20 mouse cellular contexts compared by ENCODE assay signal in genomic region chr7:30540572-30540971, GRCm38 (mm10). TPM values are rescaled to one million over a fixed set of nuclear protein-coding genes. Genes with fewer than 3 reads are reported as not detected.
DNase-seq lines count a peak whose midpoint lies in the region; ATAC-seq and TF ChIP-seq lines count a peak whose summit lies in the region.
"Had no signal": no experiment of that assay in that cellular context is flagged by ENCODE, and none has a peak within 500 bp of the region (broad histone marks: within the 10 kb centered on the region; RNA-seq: fewer than 3 reads in every experiment).

No protein-coding gene starts in this region.

- no peak for TF ChIP-seq CTCF in liver, postnatal 0 days (IDR thresholded peaks at IDR 0.05; ENCODE audit: low read depth)

- no peak overlapping the region for H3K9ac ChIP-seq in liver, postnatal 0 days (replicated peaks)
- no peak overlapping the region for H3K9ac ChIP-seq in liver, embryonic 12.5 days
- no peak overlapping the region for H3K9ac ChIP-seq in ES-E14 (ENCODE audit: insufficient read depth, low read depth, low read length, poor library complexity, severe bottlenecking)
- no peak overlapping the region for H3K9ac ChIP-seq in forebrain, embryonic 13.5 days
- H3K9ac ChIP-seq: forebrain, embryonic 12.5 days; forebrain, postnatal 0 days; heart, embryonic 15.5 days had no signal

- H3K27ac ChIP-seq in liver, postnatal 0 days (ENCODE audit: low read depth), result no peak overlapping the region
- no peak overlapping the region for H3K27ac ChIP-seq in liver, embryonic 12.5 days
- H3K27ac ChIP-seq in ES-E14 (ENCODE audit: insufficient read depth, low read depth, low read length, poor library complexity, severe bottlenecking), result no peak overlapping the region
- H3K27ac ChIP-seq in forebrain, embryonic 13.5 days, result no peak overlapping the region
- H3K27ac ChIP-seq: forebrain, embryonic 12.5 days; gastrocnemius, adult 2 months; heart, embryonic 15.5 days had no signal

- no peaks in the 10 kb centered on the region for H3K9me3 ChIP-seq in liver, postnatal 0 days (ENCODE audit: low read length)
- H3K9me3 ChIP-seq in liver, embryonic 12.5 days (replicated peaks), result no peaks in the 10 kb centered on the region
- H3K9me3 ChIP-seq in ES-E14 (ENCODE audit: control insufficient read depth, insufficient read depth, low read depth, low read length), result no peaks in the 10 kb centered on the region
- no peaks in the 10 kb centered on the region for H3K9me3 ChIP-seq in forebrain, embryonic 13.5 days (replicated peaks)
- H3K9me3 ChIP-seq: forebrain, embryonic 12.5 days; heart, embryonic 15.5 days had no signal

- no peak overlapping the region for H3K4me2 ChIP-seq in liver, postnatal 0 days (ENCODE audit: low read depth, low read length)
- H3K4me2 ChIP-seq in liver, embryonic 12.5 days, result no peak overlapping the region
- H3K4me2 ChIP-seq in forebrain, embryonic 13.5 days, result no peak overlapping the region
- H3K4me2 ChIP-seq: forebrain, embryonic 12.5 days; heart, embryonic 15.5 days had no signal

- ATAC-seq in liver, postnatal 0 days, result no peak
- no peak for ATAC-seq in liver, embryonic 12.5 days
- no peak for ATAC-seq in forebrain, embryonic 13.5 days
- no peak for ATAC-seq in frontal cortex, adult (ENCODE audit: low TSS enrichment)
- ATAC-seq: CD4-positive, CD25-positive, alpha-beta regulatory T cell, adult 4 months; forebrain, postnatal 0 days; intestine, embryonic 16.5 days had no signal

- peaks cover 3% of the 10 kb centered on the region for H3K4me1 ChIP-seq in liver, postnatal 0 days (ENCODE audit: insufficient read depth)
- peaks cover 17% of the 10 kb centered on the region for H3K4me1 ChIP-seq in liver, embryonic 12.5 days
- H3K4me1 ChIP-seq in ES-E14 (ENCODE audit: control insufficient read depth in 2 of 2, insufficient read depth in 2 of 2, low read length in 2 of 2, poor library complexity in 1 of 2), result peaks cover 0 to 19% of the 10 kb centered on the region in 2 experiments; a peak in 2 of 4 replicates
- H3K4me1 ChIP-seq in forebrain, embryonic 13.5 days, result peaks cover 7% of the 10 kb centered on the region

- no peak overlapping the region for H3K4me3 ChIP-seq in liver, postnatal 0 days (ENCODE audit: low read depth, low read length)
- H3K4me3 ChIP-seq in liver, embryonic 12.5 days, result no peak overlapping the region
- H3K4me3 ChIP-seq in ES-E14 (ENCODE audit: insufficient read depth in 1 of 2, low read depth in 1 of 2, low read length in 2 of 2, poor library complexity in 1 of 2, severe bottlenecking in 1 of 2), result peak overlapping the region; percentile 19 to 30; a peak in 2 of 4 replicates
- no peak overlapping the region for H3K4me3 ChIP-seq in forebrain, embryonic 13.5 days
- H3K4me3 ChIP-seq: forebrain, embryonic 12.5 days; gastrocnemius, adult 2 months; heart, embryonic 15.5 days had no signal

- in situ Hi-C loops in ES-E14 (cut with MboI; ENCODE audit: low sequenced_read_pairs in 2 of 2, unreplicated experiment in 2 of 2), result no loop called here

- intact Hi-C loops in heart, postnatal 10 days (cut with DNase I), result no loop called here

- no peaks in the 10 kb centered on the region for H3K27me3 ChIP-seq in liver, postnatal 0 days (ENCODE audit: insufficient read depth, low read length)
- no peaks in the 10 kb centered on the region for H3K27me3 ChIP-seq in liver, embryonic 12.5 days (replicated peaks)
- H3K27me3 ChIP-seq in forebrain, embryonic 13.5 days, result no peaks in the 10 kb centered on the region
- H3K27me3 ChIP-seq: forebrain, embryonic 12.5 days; heart, embryonic 15.5 days had no signal

- peak; percentile 80 for DNase-seq in heart, adult 11 months
- DNase-seq in heart, postnatal 10 days, result no peak
- DNase-seq in liver, postnatal 0 days, result peak; percentile 8
- DNase-seq in ES-E14 (ENCODE audit: low read depth, low spot score), result no peak
- DNase-seq: adrenal gland, adult 2 months; adrenal gland, postnatal 25 days; B cell, adult 2 months; cerebellum, adult 18-20 months; cerebellum, postnatal 36 days; forebrain, postnatal 0 days; gastrocnemius, adult 2 months; gastrocnemius, postnatal 25 days; kidney, adult 2 months had no signal

- peaks cover 4% of the 10 kb centered on the region; the same call in 1 of the 2 replicates for H3K36me3 ChIP-seq in liver, postnatal 0 days (replicated peaks; ENCODE audit: insufficient read depth, low read length)
- peaks cover 43% of the 10 kb centered on the region for H3K36me3 ChIP-seq in liver, embryonic 12.5 days
- peaks cover 7% of the 10 kb centered on the region for H3K36me3 ChIP-seq in ES-E14 (ENCODE audit: control insufficient read depth, insufficient read depth, low read length, poor library complexity, severe bottlenecking)
- peaks cover 55% of the 10 kb centered on the region for H3K36me3 ChIP-seq in forebrain, embryonic 13.5 days (ENCODE audit: poor library complexity, severe bottlenecking)

- TF ChIP-seq EP300 in liver, postnatal 0 days (IDR thresholded peaks at IDR 0.05; ENCODE audit: low read depth), result no peak

- 81% methylated on average over 7 of the region's 7 CpGs for WGBS in liver, postnatal 0 days (ENCODE audit: insufficient replicate concordance)
- 83% methylated on average over 7 of the region's 7 CpGs for WGBS in liver, embryonic 12.5 days (ENCODE audit: insufficient replicate concordance)
- WGBS in forebrain, embryonic 13.5 days, result 88% methylated on average over 7 of the region's 7 CpGs

TF ChIP-seq in ES-E14, 5 proteins besides CTCF, POLR2A, EP300 and RAD21:
- TF ChIP-seq CHD2 (IDR thresholded peaks at IDR 0.05; ENCODE audit: low read depth, low read length) (no peak), ZNF384 (IDR thresholded peaks at IDR 0.05; ENCODE audit: low read depth, low read length) (no peak), MAFK (IDR thresholded peaks at IDR 0.05; ENCODE audit: insufficient read depth, low read depth, low read length) (no peak), HCFC1 (IDR thresholded peaks at IDR 0.05; ENCODE audit: borderline replicate concordance, insufficient read depth, low read length) (no peak), ZC3H11A (IDR thresholded peaks at IDR 0.05; ENCODE audit: borderline replicate concordance, low read depth, low read length) (no peak)

RNA-seq across cellular contexts. Expression of gene Arhgap33, which starts 5.7 kb away (rescaled TPM):
- 1 to 10 TPM; 3.7 to 3.9 TPM for total RNA-seq in heart, postnatal 10 days (2021)
- polyA plus RNA-seq in liver, postnatal 0 days (2015; fragmentation: Nextera tagmentation; extraction: Ambion mirVana), result 1.0 and 1.1 TPM in 2 replicates
- 4.0 and 4.8 TPM in 2 replicates for polyA plus RNA-seq in liver, embryonic 12.5 days (2016; fragmentation: Nextera tagmentation; extraction: Ambion mirVana)
- 1.0 and 1.4 TPM in 2 replicates for total RNA-seq in ES-E14 (2012; rRNA removed)
- polyA plus RNA-seq in forebrain, embryonic 13.5 days (2015; fragmentation: Nextera tagmentation; extraction: Ambion mirVana), result 80.6 and 88.7 TPM in 2 replicates

RNA-seq across cellular contexts. Expression of gene Hspb6, which starts 11.4 kb away (rescaled TPM):
- total RNA-seq in heart, postnatal 10 days (2021), result 100 to 1,000 TPM; 391 to 393 TPM
- 4.9 and 6.6 TPM in 2 replicates for polyA plus RNA-seq in liver, postnatal 0 days (2015; fragmentation: Nextera tagmentation; extraction: Ambion mirVana)
- polyA plus RNA-seq in liver, embryonic 12.5 days (2016; fragmentation: Nextera tagmentation; extraction: Ambion mirVana), result 5.0 and 5.4 TPM in 2 replicates
- total RNA-seq in ES-E14 (2012; rRNA removed), result 1.6 and 4.1 TPM in 2 replicates
- 11.0 and 12.1 TPM in 2 replicates for polyA plus RNA-seq in forebrain, embryonic 13.5 days (2015; fragmentation: Nextera tagmentation; extraction: Ambion mirVana)

RNA-seq across cellular contexts. Expression of gene Proser3, which starts 11.5 kb away (rescaled TPM):
- total RNA-seq in heart, postnatal 10 days (2021), result 1 to 10 TPM; 2.7 to 4.8 TPM
- 0.53 and 1.1 TPM in 2 replicates for polyA plus RNA-seq in liver, postnatal 0 days (2015; fragmentation: Nextera tagmentation; extraction: Ambion mirVana)
- polyA plus RNA-seq in liver, embryonic 12.5 days (2016; fragmentation: Nextera tagmentation; extraction: Ambion mirVana), result 5.3 and 5.6 TPM in 2 replicates
- total RNA-seq in ES-E14 (2012; rRNA removed), result 6.8 and 10.8 TPM in 2 replicates
- polyA plus RNA-seq in forebrain, embryonic 13.5 days (2015; fragmentation: Nextera tagmentation; extraction: Ambion mirVana), result 14.8 and 17.5 TPM in 2 replicates

RNA-seq across cellular contexts. Expression of gene Lin37, which starts 19.1 kb away (rescaled TPM):
- total RNA-seq in heart, postnatal 10 days (2021), result 10 to 100 TPM; 15.0 to 23.6 TPM
- 16.0 and 18.9 TPM in 2 replicates for polyA plus RNA-seq in liver, postnatal 0 days (2015; fragmentation: Nextera tagmentation; extraction: Ambion mirVana)
- 30.3 and 31.4 TPM in 2 replicates for polyA plus RNA-seq in liver, embryonic 12.5 days (2016; fragmentation: Nextera tagmentation; extraction: Ambion mirVana)
- 12.4 and 15.8 TPM in 2 replicates for total RNA-seq in ES-E14 (2012; rRNA removed)
- 53.0 and 65.1 TPM in 2 replicates for polyA plus RNA-seq in forebrain, embryonic 13.5 days (2015; fragmentation: Nextera tagmentation; extraction: Ambion mirVana)

RNA-seq across cellular contexts. Expression of gene U2af1l4, which starts 22.5 kb away (rescaled TPM):
- 10 to 100 TPM; 67.4 to 78.2 TPM for total RNA-seq in heart, postnatal 10 days (2021)
- polyA plus RNA-seq in liver, postnatal 0 days (2015; fragmentation: Nextera tagmentation; extraction: Ambion mirVana), result 34.4 and 34.8 TPM in 2 replicates
- 51.9 and 55.1 TPM in 2 replicates for polyA plus RNA-seq in liver, embryonic 12.5 days (2016; fragmentation: Nextera tagmentation; extraction: Ambion mirVana)
- total RNA-seq in ES-E14 (2012; rRNA removed), result 56.9 and 65.8 TPM in 2 replicates
- polyA plus RNA-seq in forebrain, embryonic 13.5 days (2015; fragmentation: Nextera tagmentation; extraction: Ambion mirVana), result 114 and 122 TPM in 2 replicates

Comparison
In these comparisons a context has a peak if more than half of its experiments do, and no peak if none do; other contexts are left out.
1. DNase-seq: peak in heart, adult 11 months (single experiment) and liver, postnatal 0 days (single experiment); none in heart, postnatal 10 days (0 of 2) and ES-E14 (single experiment).
2. H3K4me3 ChIP-seq: peak in ES-E14 (2 of 2); none in liver, postnatal 0 days (single experiment), liver, embryonic 12.5 days (single experiment) and forebrain, embryonic 13.5 days (single experiment).
3. RNA of gene Arhgap33, which starts 5.7 kb away (polyA plus RNA-seq): 80.6 to 88.7 TPM in forebrain, embryonic 13.5 days; 4.0 to 4.8 TPM in liver, embryonic 12.5 days and 1.0 to 1.1 TPM in liver, postnatal 0 days; every median in the first group is over 10 times any median in the second.